Mouse (Mus musculus) kidney, adult 2 months (tissue): ENCODE measurements at regions not wholly inside any gene's neighbourhood (a gene's known extent, or its start where the extent isn't known, plus 50 kb on each side); places are given as distances from the start of the nearest gene placed in this dataset.
A peak's percentile ranks its signal among the peaks of the same experiment; 100 is the strongest.

Experiments
- DNase-seq: peaks from one replicate; pipeline ENCODE4 v3.0.0; 2021
- H3K27ac ChIP-seq: fragments of 200-500 bp; 2 replicates; pipeline ENCODE4 v1.5.1; 2012; ENCODE audit warnings: low read depth, low read length, control low read depth, inconsistent platforms; ENCODE audit not compliant: insufficient read depth
- H3K27me3 ChIP-seq: fragments of 200-500 bp; replicated peaks from 2 replicates; pipeline ENCODE4 v1.6.1; 2012; ENCODE audit warnings: mild to moderate bottlenecking, moderate library complexity, low read length, inconsistent platforms; ENCODE audit not compliant: control insufficient read depth, insufficient read depth
- H3K36me3 ChIP-seq: fragments of 200-500 bp; 2 replicates; pipeline ENCODE4 v1.6.1; 2012; ENCODE audit warnings: mild to moderate bottlenecking, moderate library complexity, low read length, inconsistent platforms; ENCODE audit not compliant: control insufficient read depth, insufficient read depth
- H3K4me1 ChIP-seq: fragments of 200-500 bp; 2 replicates; pipeline ENCODE4 v1.6.1; 2011; ENCODE audit warnings: low read length; ENCODE audit not compliant: control insufficient read depth, insufficient read depth
- H3K4me3 ChIP-seq: fragments of 200-500 bp; 2 replicates; pipeline ENCODE4 v1.5.1; 2011; ENCODE audit warnings: mild to moderate bottlenecking, low read depth, low read length, control low read depth; ENCODE audit not compliant: insufficient read depth
- CTCF ChIP-seq: fragments of 200-500 bp; conservative IDR thresholded peaks from 2 replicates; pipeline ENCODE4 v1.5.1; 2011; ENCODE audit warnings: low read depth, mild to moderate bottlenecking, control low read depth, low read length, moderate library complexity, mixed read lengths; ENCODE audit not compliant: insufficient read depth, insufficient read length
- POLR2A ChIP-seq: fragments of 200-500 bp; IDR thresholded peaks from one replicate; pipeline ENCODE4 v1.6.1; 2011; ENCODE audit warnings: low read depth, low read length, control low read depth
- WGBS: fragments of 180-500 bp; shearing (Covaris S2); methylation state at CpG from one replicate; pipeline ENCODE4 v1.1.7; 2018; 5-methylcytosine and 5-hydroxymethylcytosine counted together

DNA sequence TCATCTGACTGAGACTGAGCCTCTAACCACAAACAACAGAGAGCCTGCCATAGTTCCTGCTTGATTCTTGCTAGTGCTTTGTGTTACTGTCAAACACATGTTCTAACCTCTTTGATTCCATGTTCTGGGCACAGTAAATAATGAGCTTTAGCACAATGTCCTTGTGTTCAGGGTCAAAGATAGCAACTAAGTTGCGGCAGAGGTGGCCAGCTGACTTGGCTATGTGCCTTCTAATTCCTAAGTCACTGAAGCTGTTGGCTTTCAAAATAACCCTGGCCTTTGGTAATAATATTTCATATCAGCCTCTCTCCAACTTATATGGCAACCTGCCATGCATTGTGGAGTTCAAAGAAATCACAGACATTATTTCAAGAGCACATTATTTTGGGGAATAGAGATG, 133.3 kb upstream of the 4933402D24Rik start:
- Histone ChIP-seq H3K4me3 (no peak overlapping the region), H3K27me3 (no peaks in the 10 kb centered on the region), H3K27ac (no peak overlapping the region), H3K4me1 (0 out of 2 replicates have a peak, but pooled peaks cover 2% of the 10 kb centered on the region), H3K36me3 (no peaks in the 10 kb centered on the region)
- 25% methylated on average over 1 of the region's 1 CpGs for WGBS
- TF ChIP-seq CTCF: no peak
- no peak for TF ChIP-seq POLR2A
- DNase-seq: peak; percentile 65

DNA sequence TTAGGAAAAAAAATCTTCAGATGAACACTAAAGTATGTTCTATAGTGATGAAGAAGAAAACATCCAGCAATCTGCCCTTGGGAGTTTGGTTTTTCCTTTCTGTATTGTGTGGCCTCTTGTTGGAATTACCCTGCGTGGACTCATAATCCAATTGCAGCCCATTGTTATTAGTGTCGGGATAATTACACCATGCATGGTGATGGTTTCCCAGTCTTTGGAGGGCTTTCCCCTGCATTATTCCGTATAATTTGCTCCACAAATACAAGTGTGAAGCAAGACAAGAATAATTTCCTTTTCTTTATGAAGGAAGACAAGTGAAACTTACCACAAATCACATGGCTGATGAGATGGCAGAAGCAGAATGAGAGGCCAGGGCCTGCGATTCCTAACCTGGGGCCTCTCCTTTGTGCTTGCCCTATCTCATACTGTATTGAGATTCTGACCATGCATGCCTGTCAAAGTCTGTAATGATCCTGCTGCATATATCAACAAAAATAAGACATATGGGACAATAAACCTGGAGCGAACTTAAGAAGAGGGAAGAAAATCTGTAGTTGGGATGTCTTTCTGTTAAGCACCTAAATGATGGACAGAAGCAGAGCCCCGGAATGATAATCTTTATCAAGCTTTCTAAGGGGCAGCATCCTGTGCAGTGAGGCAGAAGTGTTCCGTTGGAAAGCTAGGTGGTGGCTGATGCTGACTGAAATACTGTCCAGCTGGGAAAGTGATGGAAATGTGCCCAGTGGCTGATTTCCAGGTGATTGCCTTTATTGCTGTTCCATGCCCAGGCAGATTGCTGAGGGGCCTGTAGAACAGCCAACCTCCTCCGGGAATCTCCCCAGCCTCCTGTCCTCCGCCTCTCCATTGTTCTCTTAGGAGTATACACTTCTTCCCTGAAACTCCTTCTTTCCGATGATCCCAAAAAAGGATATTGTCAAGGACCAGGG, 130.8 kb upstream of the 4933402D24Rik start:
- no peaks in the 10 kb centered on the region for H3K27me3 ChIP-seq
- no peaks in the 10 kb centered on the region for H3K36me3 ChIP-seq
- TF ChIP-seq POLR2A: no peak
- TF ChIP-seq CTCF: no peak
- DNase-seq: no peak
- H3K4me3 ChIP-seq: no peak overlapping the region
- 84% methylated on average over 10 of the region's 10 CpGs for WGBS
- no peak overlapping the region for H3K27ac ChIP-seq
- 0 out of 2 replicates have a peak, but pooled peaks cover 2% of the 10 kb centered on the region for H3K4me1 ChIP-seq

DNA sequence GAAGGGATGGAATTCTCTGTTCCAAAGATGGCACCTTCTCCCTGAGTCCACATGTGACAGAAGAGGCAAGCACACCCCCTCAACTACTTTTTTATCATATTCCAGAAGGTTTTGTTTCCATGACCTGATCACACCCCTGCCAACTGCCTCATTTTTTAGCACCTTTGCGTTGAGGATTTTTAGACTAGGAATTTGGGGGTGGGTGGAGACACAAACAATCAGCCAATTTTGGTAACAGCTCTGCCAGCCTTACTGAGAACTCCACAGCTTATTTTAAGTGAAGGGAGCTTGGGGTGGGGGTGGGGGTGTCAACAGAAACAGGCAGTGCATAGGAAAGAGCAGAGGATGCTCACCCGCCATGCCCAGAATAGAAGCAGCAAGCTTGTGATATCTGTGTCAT, 129.7 kb upstream of the 4933402D24Rik start:
- H3K4me1 ChIP-seq: 0 out of 2 replicates have a peak, but pooled peaks cover 2% of the 10 kb centered on the region
- no peak for DNase-seq
- H3K27ac ChIP-seq: no peak overlapping the region
- TF ChIP-seq CTCF (no peak), POLR2A (no peak)
- no peaks in the 10 kb centered on the region for H3K36me3 ChIP-seq
- no peak overlapping the region for H3K4me3 ChIP-seq
- H3K27me3 ChIP-seq: no peaks in the 10 kb centered on the region
- 78% methylated on average over 2 of the region's 2 CpGs for WGBS

DNA sequence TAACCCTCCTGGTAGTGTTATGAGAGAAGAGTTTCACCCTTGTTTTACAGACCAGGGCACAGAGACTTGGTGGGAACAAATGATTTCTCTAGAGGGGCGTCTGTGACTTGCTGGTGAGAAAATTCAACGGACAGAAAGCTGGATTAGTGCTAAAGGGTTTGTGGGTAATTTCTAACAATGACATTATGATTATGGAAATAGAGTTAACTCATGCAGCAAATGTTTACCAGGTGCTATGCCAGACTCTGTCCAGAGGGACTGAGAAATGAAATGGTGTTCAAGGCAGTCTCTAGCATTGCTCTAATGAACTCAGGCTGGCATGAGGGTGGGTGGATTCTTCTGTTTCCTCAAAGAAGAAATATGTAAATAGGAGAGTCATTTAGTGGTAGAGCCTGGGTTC, 128.5 kb upstream of the 4933402D24Rik start:
- Histone ChIP-seq H3K27me3 (no peaks in the 10 kb centered on the region), H3K4me1 (0 out of 2 replicates have a peak, but pooled peaks cover 2% of the 10 kb centered on the region), H3K4me3 (no peak overlapping the region), H3K27ac (no peak overlapping the region), H3K36me3 (no peaks in the 10 kb centered on the region)
- no peak for DNase-seq
- no peak for TF ChIP-seq POLR2A
- no peak for TF ChIP-seq CTCF
- WGBS: 72% methylated on average over 2 of the region's 2 CpGs

DNA sequence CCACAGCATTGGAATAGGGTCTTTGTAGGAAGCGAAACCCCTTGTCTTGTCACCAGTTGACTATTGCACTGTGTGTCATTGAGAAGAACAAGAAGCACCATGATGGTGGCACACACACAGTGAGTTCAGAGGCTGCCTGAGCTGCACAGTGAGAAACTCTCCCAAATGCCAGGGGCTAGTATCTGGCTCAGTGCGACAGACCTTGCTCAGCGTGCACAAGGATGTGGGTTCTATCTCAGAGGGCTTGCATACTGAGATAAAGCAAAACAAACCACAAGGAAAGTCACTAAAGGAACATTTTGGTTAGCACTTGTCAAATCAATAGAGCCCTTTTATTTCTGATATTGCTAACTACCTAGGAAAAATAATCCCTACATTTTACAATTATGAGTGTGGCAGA, 110.5 kb upstream of the 4933402D24Rik start:
- H3K4me1 ChIP-seq: no peaks in the 10 kb centered on the region
- WGBS: 86% methylated on average over 3 of the region's 3 CpGs
- no peak for TF ChIP-seq POLR2A
- TF ChIP-seq CTCF: no peak
- H3K27ac ChIP-seq: no peak overlapping the region
- H3K27me3 ChIP-seq: no peaks in the 10 kb centered on the region; the same call in 1 of the 2 replicates
- H3K36me3 ChIP-seq: no peaks in the 10 kb centered on the region
- DNase-seq: no peak
- no peak overlapping the region for H3K4me3 ChIP-seq

DNA sequence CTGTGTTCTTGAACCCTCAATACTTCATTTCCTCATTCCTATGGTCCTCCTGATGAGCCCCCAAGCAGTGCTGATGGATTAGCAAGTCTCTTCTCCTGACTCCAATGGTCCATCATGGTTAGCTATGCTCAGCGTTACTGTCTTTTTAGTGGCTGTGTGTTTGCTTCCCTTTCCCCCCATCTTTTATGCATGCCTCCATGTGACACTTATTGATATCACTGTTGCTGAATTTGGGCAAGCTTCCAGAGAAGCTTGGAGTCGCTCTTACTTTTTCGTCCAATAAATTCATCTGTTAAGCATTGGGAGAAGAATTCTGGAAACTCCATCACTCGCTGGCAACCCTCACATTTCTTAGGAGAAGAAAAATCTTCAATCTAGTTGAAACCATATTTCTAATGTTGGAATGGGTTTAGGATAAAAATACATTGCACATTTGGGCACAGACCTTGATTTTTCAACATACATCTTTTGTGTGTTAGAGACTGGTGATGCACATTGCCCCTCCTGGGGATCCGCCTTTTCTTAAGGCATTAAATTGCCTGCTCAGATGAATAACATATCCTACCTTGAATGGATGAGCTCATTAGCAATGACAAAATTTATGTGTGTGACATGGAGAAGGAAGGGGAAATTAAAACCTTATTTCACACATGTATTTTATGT, 107.7 kb upstream of the 4933402D24Rik start:
- Histone ChIP-seq H3K4me3 (no peak overlapping the region), H3K27me3 (no peaks in the 10 kb centered on the region; the same call in 1 of the 2 replicates), H3K4me1 (no peaks in the 10 kb centered on the region), H3K27ac (no peak overlapping the region), H3K36me3 (no peaks in the 10 kb centered on the region)
- TF ChIP-seq CTCF: no peak
- no peak for TF ChIP-seq POLR2A
- 60% methylated on average over 5 of the region's 5 CpGs for WGBS
- no peak for DNase-seq

DNA sequence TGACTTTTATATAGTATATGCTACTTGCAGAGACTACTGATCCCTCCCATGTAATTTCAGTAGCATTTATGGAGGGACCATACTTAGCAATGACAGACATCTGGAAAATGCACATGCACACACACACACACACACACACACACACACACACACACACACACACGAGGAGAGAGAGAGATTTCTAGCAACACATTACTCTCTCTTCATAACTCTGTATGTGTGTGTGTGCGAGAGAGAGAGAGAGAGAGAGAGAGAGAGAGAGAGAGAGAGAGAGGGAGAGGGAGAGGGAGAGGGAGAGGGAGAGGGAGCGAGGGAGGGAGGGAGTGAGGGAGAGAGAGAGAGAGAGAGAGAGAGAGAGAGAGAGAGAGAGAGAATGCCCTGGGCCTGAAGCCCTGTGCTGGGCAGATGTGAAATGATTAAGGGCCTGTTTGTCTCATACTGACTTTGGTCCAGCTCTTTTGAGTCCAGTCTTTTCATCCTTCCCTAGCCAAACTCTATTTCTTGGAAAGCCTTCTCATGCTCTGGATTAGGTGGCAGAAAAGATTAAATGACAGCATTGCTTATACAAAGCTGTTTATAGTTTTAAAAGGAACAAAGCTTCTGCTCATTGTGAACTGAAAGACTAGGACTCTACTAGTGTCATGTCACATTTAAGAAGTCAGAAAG, 106.4 kb upstream of the 4933402D24Rik start:
- no peaks in the 10 kb centered on the region; the same call in 1 of the 2 replicates for H3K27me3 ChIP-seq
- no peak overlapping the region for H3K27ac ChIP-seq
- no peaks in the 10 kb centered on the region for H3K36me3 ChIP-seq
- 77% methylated on average over 3 of the region's 3 CpGs for WGBS
- 0 out of 2 replicates have a peak, but pooled peaks cover 3% of the 10 kb centered on the region for H3K4me1 ChIP-seq
- H3K4me3 ChIP-seq: no peak overlapping the region
- DNase-seq: no peak
- TF ChIP-seq POLR2A (no peak), CTCF (no peak)
